Mouse (Mus musculus): ENCODE measurements around the gene Pttg1ip. TPM values are rescaled to one million over a fixed set of nuclear protein-coding genes. Genes with fewer than 3 reads are reported as not detected.

Gene Pttg1ip
- polyA plus RNA-seq, 1 experiment from 2014 or later, result 339 TPM

DNA sequence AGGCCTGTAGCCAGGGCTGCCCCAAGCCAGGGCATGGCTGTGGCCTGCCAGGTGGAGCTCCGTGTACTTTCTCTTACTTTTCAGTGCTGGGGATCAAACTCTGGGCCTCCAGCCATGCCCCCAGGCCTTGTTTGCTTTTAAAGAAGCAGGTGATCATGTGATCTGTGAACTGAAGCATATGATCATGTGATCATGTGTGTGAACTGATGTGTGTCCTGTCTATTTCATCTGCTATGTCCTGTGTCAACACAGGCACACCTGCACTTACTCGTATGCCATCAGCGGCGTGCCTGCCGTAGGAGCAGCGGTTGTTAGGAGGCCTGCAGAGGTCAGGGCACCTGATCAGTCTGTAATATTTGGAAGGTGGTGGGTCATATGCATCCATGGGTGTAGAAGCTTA lies 52.5 kb downstream of the Pttg1ip start:
- ATAC-seq, result no peak
- no peaks in the 10 kb centered on the region for H3K27me3 ChIP-seq

GRCm38 (mm10) chr10:77634452-77635231 lies 53.1 kb downstream of the Pttg1ip start:
- CTCF ChIA-PET, result interaction anchor here (0.9 kb wide), 1 partner anchor 11 kb away, joined by 3 read pairs; no protein-coding TSS in a partner anchor
- in situ Hi-C loops (cut with MboI; ENCODE audit: low pct_unique_long_range_greater_than_20kb), result loop anchor here (10.0 kb wide), 1 partner anchor 340 kb away; the partner anchor contains the start of genes 1810043G02Rik and Trpm2
- no peak for DNase-seq (ENCODE audit: low read depth, low spot score)
- ATAC-seq, result peak; percentile 37
- TF ChIP-seq CTCF (IDR thresholded peaks at IDR 0.05), result no peak
- H3K27me3 ChIP-seq, result no peaks in the 10 kb centered on the region
- POLR2A ChIA-PET, result no interaction called here

More for the DNA sequence above, 52.5 kb downstream of the Pttg1ip start:
- ChIA-PET CTCF (interaction anchor here (0.9 kb wide), 1 partner anchor 11 kb away, joined by 3 read pairs; no protein-coding TSS in a partner anchor), POLR2A (no interaction called here)
- in situ Hi-C loops (cut with MboI; ENCODE audit: low pct_unique_long_range_greater_than_20kb), result loop anchor here (10.0 kb wide), 1 partner anchor 341 kb away; the partner anchor contains the start of genes 1810043G02Rik and Trpm2
- DNase-seq (ENCODE audit: low read depth, low spot score), result no peak
- no peak for TF ChIP-seq CTCF (IDR thresholded peaks at IDR 0.05)

DNA sequence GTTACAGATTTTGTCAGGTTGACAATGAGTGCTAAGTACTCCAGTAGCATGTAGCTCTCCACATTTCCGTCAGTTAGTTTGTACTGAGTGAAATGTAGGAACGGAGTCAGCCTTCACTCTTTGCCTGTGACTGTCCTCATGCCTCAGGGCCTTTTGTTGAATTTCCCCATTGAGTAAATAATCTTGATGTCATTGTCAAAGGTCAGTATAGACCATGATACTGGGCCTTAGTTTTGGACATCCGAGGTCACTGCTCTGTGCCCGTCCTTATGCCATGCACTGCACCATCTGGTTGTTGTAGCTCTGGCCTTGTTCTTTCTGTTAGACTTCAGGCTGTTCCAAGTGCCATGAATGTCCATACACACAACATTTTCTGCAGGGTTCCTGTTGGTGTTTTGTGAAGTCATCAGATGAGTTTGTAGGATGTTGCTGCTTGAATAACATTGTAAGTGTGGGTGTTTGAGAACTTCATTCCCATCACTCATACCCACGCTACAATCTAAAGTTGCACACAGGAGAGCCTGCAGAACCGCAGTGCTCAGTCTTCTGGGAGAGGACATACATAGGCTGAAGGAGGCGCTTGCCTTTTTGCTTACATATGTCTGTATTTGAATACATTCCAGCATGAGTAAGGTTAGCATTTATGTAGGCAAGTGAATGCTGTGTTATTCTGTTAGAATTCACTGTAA lies 54.9 kb downstream of the Pttg1ip start:
- no peak for ATAC-seq
- H3K27me3 ChIP-seq, result no peaks in the 10 kb centered on the region
- ChIA-PET POLR2A (interaction anchor here (0.6 kb wide), 1 partner anchor 20 kb away, joined by 4 read pairs; no protein-coding TSS in a partner anchor), CTCF (no interaction called here)
- no peak for DNase-seq (ENCODE audit: low read depth, low spot score)
- TF ChIP-seq CTCF (IDR thresholded peaks at IDR 0.05), result no peak
- in situ Hi-C loops (cut with MboI; ENCODE audit: low pct_unique_long_range_greater_than_20kb), result loop anchor here (10.0 kb wide), 1 partner anchor 338 kb away; the partner anchor contains the start of genes 1810043G02Rik and Trpm2

DNA sequence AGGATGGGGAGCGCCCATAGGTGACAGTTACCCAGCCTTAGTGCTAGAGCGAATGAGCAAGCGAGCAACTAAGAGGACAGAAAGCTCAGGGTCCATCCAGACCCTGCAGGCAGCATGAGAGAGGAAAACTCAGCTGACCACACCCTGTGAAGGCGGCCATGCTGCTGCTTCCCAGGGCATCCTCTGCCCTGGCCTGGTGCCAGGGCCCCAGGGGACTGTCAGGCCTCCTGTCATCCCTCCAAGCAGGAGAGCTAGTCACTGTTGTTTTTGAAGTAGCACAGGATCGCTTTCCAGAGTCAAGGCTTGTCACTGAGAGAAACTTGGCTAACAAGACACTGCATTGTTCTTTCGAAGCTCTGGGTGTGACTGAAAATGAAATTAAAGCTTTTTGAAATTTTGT lies 57.4 kb downstream of the Pttg1ip start:
- no peak for DNase-seq (ENCODE audit: low read depth, low spot score)
- ATAC-seq, result no peak
- in situ Hi-C loops (cut with MboI; ENCODE audit: low pct_unique_long_range_greater_than_20kb), result loop anchor here (10.0 kb wide), 1 partner anchor 336 kb away; the partner anchor contains the start of genes 1810043G02Rik and Trpm2

DNA sequence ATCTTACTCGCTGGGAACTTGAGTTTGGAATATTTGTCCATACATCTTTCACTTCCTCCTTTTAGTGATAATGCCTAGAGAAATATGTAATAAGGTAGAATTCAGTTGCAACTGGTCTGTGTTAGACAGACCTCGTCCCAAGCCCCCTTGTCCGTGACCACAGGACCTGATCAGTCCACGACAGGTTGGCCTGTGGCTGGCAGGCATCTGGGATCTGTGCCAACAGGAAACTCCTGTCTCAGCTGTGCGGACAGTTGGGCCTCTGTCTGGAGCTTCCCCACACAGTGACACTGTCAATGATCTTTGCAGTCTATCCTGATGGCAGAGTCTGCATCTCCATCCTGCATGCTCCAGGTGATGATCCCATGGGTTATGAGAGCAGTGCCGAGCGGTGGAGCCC lies 61.6 kb downstream of the Pttg1ip start:
- ChIA-PET POLR2A (no interaction called here), CTCF (interaction anchor here (0.9 kb wide), 1 partner anchor 16 kb away, joined by 3 read pairs; no protein-coding TSS in a partner anchor)

More for the DNA sequence above, 57.4 kb downstream of the Pttg1ip start:
- CTCF ChIA-PET, result interaction anchor here (0.6 to 1.3 kb wide), 3 partner anchors 9 to 122 kb away, joined by 3 to 5 read pairs (median 3); no protein-coding TSS in a partner anchor
- no peak for TF ChIP-seq CTCF (IDR thresholded peaks at IDR 0.05)
- H3K27me3 ChIP-seq, result no peaks in the 10 kb centered on the region
- POLR2A ChIA-PET, result interaction anchor here (0.6 to 1.6 kb wide), 3 partner anchors 17 to 122 kb away, joined by 3 to 6 read pairs (median 4); partner anchors contain the start of gene Ube2g2

DNA sequence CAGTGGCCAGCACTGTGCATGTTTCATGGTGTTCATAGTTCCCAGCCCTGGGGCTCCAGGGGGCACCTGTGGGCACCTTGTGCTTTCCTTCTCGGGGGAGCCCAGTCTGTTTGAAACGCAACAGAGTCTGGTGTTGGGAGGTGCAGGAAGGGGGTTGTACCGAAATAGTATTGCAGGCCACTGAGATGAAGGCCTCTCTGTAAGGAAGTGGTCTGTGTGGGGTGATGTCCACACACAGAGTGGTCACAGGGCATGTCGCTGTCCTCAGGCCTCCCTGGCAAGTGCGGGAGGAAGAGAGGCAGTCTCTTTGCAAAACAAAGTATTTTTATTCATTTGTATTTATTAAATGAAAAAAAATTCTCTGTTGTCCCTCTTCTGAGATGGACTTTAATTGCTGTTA lies 64.1 kb downstream of the Pttg1ip start:
- ATAC-seq (no peak), DNase-seq (ENCODE audit: low read depth, low spot score) (no peak)
- CTCF ChIA-PET, result interaction anchor here (0.8 kb wide), 1 partner anchor 11 kb away, joined by 3 read pairs; no protein-coding TSS in a partner anchor
- in situ Hi-C loops (cut with MboI; ENCODE audit: low pct_unique_long_range_greater_than_20kb), result no loop called here
- POLR2A ChIA-PET, result no interaction called here
- TF ChIP-seq CTCF (IDR thresholded peaks at IDR 0.05), result no peak
- H3K27me3 ChIP-seq, result no peaks in the 10 kb centered on the region

More for the DNA sequence above, 61.6 kb downstream of the Pttg1ip start:
- in situ Hi-C loops (cut with MboI; ENCODE audit: low pct_unique_long_range_greater_than_20kb), result no loop called here
- no peak for ATAC-seq
- no peak for DNase-seq (ENCODE audit: low read depth, low spot score)
- no peaks in the 10 kb centered on the region for H3K27me3 ChIP-seq
- TF ChIP-seq CTCF (IDR thresholded peaks at IDR 0.05), result no peak

- in situ Hi-C loops (cut with MboI; ENCODE audit: low pct_unique_long_range_greater_than_20kb), result no loop called here
- ATAC-seq (no peak), DNase-seq (ENCODE audit: low read depth, low spot score) (no peak)
- H3K27me3 ChIP-seq, result no peaks in the 10 kb centered on the region
- ChIA-PET POLR2A (interaction anchor here (0.5 kb wide), 1 partner anchor 391 kb away, joined by 3 read pairs; no protein-coding TSS in a partner anchor), CTCF (no interaction called here)
- no peak for TF ChIP-seq CTCF (IDR thresholded peaks at IDR 0.05)
Measured at GRCm38 (mm10) chr10:77647461-77647860, 65.9 kb downstream of the Pttg1ip start.

GRCm38 (mm10) chr10:77647901-77648300 lies 66.4 kb downstream of the Pttg1ip start:
- no peak for DNase-seq (ENCODE audit: low read depth, low spot score)
- CTCF ChIA-PET, result interaction anchor here (0.9 to 1.4 kb wide), 2 partner anchors 9 to 21 kb away, joined by 3 read pairs; no protein-coding TSS in a partner anchor
- no peak for TF ChIP-seq CTCF (IDR thresholded peaks at IDR 0.05)
- in situ Hi-C loops (cut with MboI; ENCODE audit: low pct_unique_long_range_greater_than_20kb), result no loop called here
- POLR2A ChIA-PET, result interaction anchor here (0.5 kb wide), 1 partner anchor 391 kb away, joined by 3 read pairs; no protein-coding TSS in a partner anchor
- ATAC-seq, result no peak
- no peaks in the 10 kb centered on the region for H3K27me3 ChIP-seq

Other genes with a start within 250 kb of the Pttg1ip start
- gene Adarb1, start 163.4 kb upstream of the Pttg1ip start, polyA plus RNA-seq (2021), result 12.4 TPM
- gene Fam207a, start 65.9 kb upstream of the Pttg1ip start, polyA plus RNA-seq (2021), result 32.2 TPM
- 0.68 TPM for gene Itgb2, start 51.5 kb upstream of the Pttg1ip start, polyA plus RNA-seq (2021)
- 235 TPM for gene Sumo3, start 24.4 kb downstream of the Pttg1ip start, polyA plus RNA-seq (2021)
- 5.5 TPM for gene Gm49325, start 24.5 kb downstream of the Pttg1ip start, polyA plus RNA-seq (2021)
- gene Ube2g2, start 40.6 kb downstream of the Pttg1ip start, polyA plus RNA-seq (2021), result 67.6 TPM
- not detected for gene Tspear, start 104.8 kb downstream of the Pttg1ip start, polyA plus RNA-seq (2021)
- not detected for gene Gm19402, start 109.0 kb downstream of the Pttg1ip start, polyA plus RNA-seq (2021)
- not detected for gene Gm9508, start 115.5 kb downstream of the Pttg1ip start, polyA plus RNA-seq (2021)
- gene Gm10272, start 124.9 kb downstream of the Pttg1ip start, polyA plus RNA-seq (2021), result not detected
- not detected for gene Gm10024, start 129.7 kb downstream of the Pttg1ip start, polyA plus RNA-seq (2021)
- gene Gm10142, start 134.1 kb downstream of the Pttg1ip start, polyA plus RNA-seq (2021), result not detected
- gene Krtap12-1, start 138.9 kb downstream of the Pttg1ip start, polyA plus RNA-seq (2021), result not detected
- gene Gm10100, start 144.8 kb downstream of the Pttg1ip start, polyA plus RNA-seq (2021), result not detected
- not detected for gene Gm18596, start 160.9 kb downstream of the Pttg1ip start, polyA plus RNA-seq (2021)
- gene Gm9736, start 169.6 kb downstream of the Pttg1ip start, polyA plus RNA-seq (2021), result not detected
- not detected for gene Gm3233, start 178.0 kb downstream of the Pttg1ip start, polyA plus RNA-seq (2021)
- gene Gm3238, start 189.6 kb downstream of the Pttg1ip start, polyA plus RNA-seq (2021), result not detected
- not detected for gene Gm7138, start 195.2 kb downstream of the Pttg1ip start, polyA plus RNA-seq (2021)
- gene Gm3250, start 200.8 kb downstream of the Pttg1ip start, polyA plus RNA-seq (2021), result not detected
- gene Gm7137, start 206.5 kb downstream of the Pttg1ip start, polyA plus RNA-seq (2021), result not detected
- not detected for gene Gm9639, start 213.4 kb downstream of the Pttg1ip start, polyA plus RNA-seq (2021)
- gene Gm19668, start 217.4 kb downstream of the Pttg1ip start, polyA plus RNA-seq (2021), result not detected
- not detected for gene Gm9507, start 230.1 kb downstream of the Pttg1ip start, polyA plus RNA-seq (2021)
- gene Gm2696, start 233.0 kb downstream of the Pttg1ip start, polyA plus RNA-seq (2021), result not detected
- gene Krtap10-4, start 245.4 kb downstream of the Pttg1ip start, polyA plus RNA-seq (2021), result not detected